Mouse (Mus musculus): Measurements from ENCODE around the gene Treh.

Gene Treh

GRCm38 (mm10) chr9:44679565-44679964, 6.5 kb downstream of the Treh start:
- DNase-seq = no peak

GRCm38 (mm10) chr9:44683046-44683445, 10.0 kb downstream of the Treh start:
- no peak for DNase-seq

- DNase-seq = peak; percentile 80
Observed at GRCm38 (mm10) chr9:44685346-44686330, 12.6 kb downstream of the Treh start.

- no peak for DNase-seq
Observed at GRCm38 (mm10) chr9:44686638-44687037, 13.6 kb downstream of the Treh start.

GRCm38 (mm10) chr9:44688013-44688412, 15.0 kb downstream of the Treh start:
- no peak for DNase-seq

- DNase-seq = no peak
Observed at GRCm38 (mm10) chr9:44690641-44691040, 17.6 kb downstream of the Treh start.

GRCm38 (mm10) chr9:44691671-44692520, 18.9 kb downstream of the Treh start:
- peak; percentile 74 for DNase-seq

- DNase-seq = no peak
Observed at GRCm38 (mm10) chr9:44693071-44693470, 20.0 kb downstream of the Treh start.

- no peak for DNase-seq
Observed at GRCm38 (mm10) chr9:44697866-44698265, 24.8 kb downstream of the Treh start.

- no peak for DNase-seq
Observed at GRCm38 (mm10) chr9:44699196-44699595, 26.2 kb downstream of the Treh start.

- DNase-seq = no peak
Observed at GRCm38 (mm10) chr9:44699730-44700129, 26.7 kb downstream of the Treh start.

GRCm38 (mm10) chr9:44707749-44708428, 34.9 kb downstream of the Treh start:
- no peak for DNase-seq

- peak; percentile 84 for DNase-seq
Observed at GRCm38 (mm10) chr9:44708429-44708765, 35.4 kb downstream of the Treh start.

- DNase-seq = no peak
Observed at GRCm38 (mm10) chr9:44708925-44709324, 35.9 kb downstream of the Treh start.

GRCm38 (mm10) chr9:44709600-44709999, 36.6 kb downstream of the Treh start:
- peak; percentile 58 for DNase-seq

GRCm38 (mm10) chr9:44710213-44710612, 37.2 kb downstream of the Treh start:
- DNase-seq = no peak

GRCm38 (mm10) chr9:44711602-44712001, 38.6 kb downstream of the Treh start:
- peak; percentile 38 for DNase-seq

- DNase-seq = no peak
Observed at GRCm38 (mm10) chr9:44713080-44713479, 40.0 kb downstream of the Treh start.

GRCm38 (mm10) chr9:44713574-44713973, 40.5 kb downstream of the Treh start:
- DNase-seq = no peak

- no peak for DNase-seq
Observed at GRCm38 (mm10) chr9:44715109-44715508, 42.1 kb downstream of the Treh start.

GRCm38 (mm10) chr9:44715705-44716362, 42.8 kb downstream of the Treh start:
- DNase-seq = no peak

- DNase-seq = no peak
Observed at GRCm38 (mm10) chr9:44716997-44717821, 44.2 kb downstream of the Treh start.

All from lung, postnatal 14 days (tissue).